Mouse (Mus musculus) forebrain, embryonic 11.5 days (tissue): Measurements from ENCODE around the gene Emc9. TPM values are rescaled to one million over a fixed set of nuclear protein-coding genes. Genes with fewer than 3 reads are reported as not detected.

ENCODE experiments used
- ATAC-seq: fragments of 200-750 bp; cut with Nextera tagmentation; replicated peaks from 2 replicates; pipeline ENCODE4 v1.8.0; 2017; ENCODE audit warnings: moderate TSS enrichment; ENCODE audit not compliant: low FRiP score
- DNase-seq: peaks from one replicate; pipeline ENCODE4 v3.0.0-alpha.2; 2017; ENCODE audit warnings: low spot score
- H3K27ac ChIP-seq: fragments of 300-500 bp; sonication (generic); 2 replicates; pipeline ENCODE4 v1.5.1; 2014; ENCODE audit warnings: low read depth, low read length
- H3K27me3 ChIP-seq: fragments of 300-500 bp; sonication (generic); 2 replicates; pipeline ENCODE4 v1.6.1; 2014; ENCODE audit warnings: mild to moderate bottlenecking, low read length, mixed read lengths; ENCODE audit not compliant: control insufficient read depth, insufficient read depth
- H3K36me3 ChIP-seq: fragments of 300-500 bp; sonication (generic); 2 replicates; pipeline ENCODE4 v1.6.1; 2014; ENCODE audit warnings: mild to moderate bottlenecking, low read length, moderate library complexity, mixed read lengths; ENCODE audit not compliant: control insufficient read depth, insufficient read depth
- H3K4me1 ChIP-seq: fragments of 300-500 bp; sonication (generic); replicated peaks from 2 replicates; pipeline ENCODE4 v1.6.1; 2014; ENCODE audit warnings: low read length, mixed read lengths; ENCODE audit not compliant: control insufficient read depth, insufficient read depth
- H3K4me2 ChIP-seq: fragments of 300-500 bp; sonication (generic); 2 replicates; pipeline ENCODE4 v1.6.1; 2014; ENCODE audit warnings: low read depth, mild to moderate bottlenecking, low read length, moderate library complexity, mixed read lengths; ENCODE audit not compliant: severe bottlenecking
- H3K4me3 ChIP-seq: fragments of 300-500 bp; sonication (generic); 2 replicates; pipeline ENCODE4 v1.5.1; 2014; ENCODE audit warnings: low read depth, low read length
- H3K9ac ChIP-seq: fragments of 300-500 bp; sonication (generic); 2 replicates; pipeline ENCODE4 v1.6.1; 2014; ENCODE audit warnings: low read length
- H3K9me3 ChIP-seq: fragments of 300-500 bp; sonication (generic); 2 replicates; pipeline ENCODE4 v1.6.1; 2016; ENCODE audit warnings: low read length, mixed read lengths; ENCODE audit not compliant: control insufficient read depth
- WGBS: fragments of 180-500 bp; shearing (Covaris S2); extraction: QIAGEN DNeasy Blood & Tissue Kit; methylation state at CpG from one replicate; pipeline ENCODE4 v1.1.7; 2014; 5-methylcytosine and 5-hydroxymethylcytosine counted together
- polyA plus RNA-seq: library from polyadenylated mRNA; unstranded; fragments of >200 nt; fragmentation: Nextera tagmentation; extraction: Ambion mirVana; gene quantifications from 2 replicates; pipeline ENCODE4 v1.2.1, GENCODE M21; 2014

Gene Emc9
- polyA plus RNA-seq, 1 experiment from 2014 or later, result 3.4 TPM

- no peaks in the 10 kb centered on the region for H3K27me3 ChIP-seq
- H3K9ac ChIP-seq, result no peak overlapping the region
- no peak overlapping the region for H3K27ac ChIP-seq
- 90% methylated on average over 8 of the region's 8 CpGs for WGBS
- no peaks in the 10 kb centered on the region for H3K9me3 ChIP-seq
- no peak overlapping the region for H3K4me3 ChIP-seq
- no peak for DNase-seq
- no peak for ATAC-seq
- H3K36me3 ChIP-seq, result no peaks in the 10 kb centered on the region; the same call in 1 of the 2 replicates
- no peaks in the 10 kb centered on the region for H3K4me1 ChIP-seq
- no peak overlapping the region for H3K4me2 ChIP-seq
Observed at GRCm38 (mm10) chr14:55551794-55552193, 33.3 kb downstream of the Emc9 start.

- H3K27me3 ChIP-seq, result no peaks in the 10 kb centered on the region
- no peak for DNase-seq
- ATAC-seq, result no peak
- no peaks in the 10 kb centered on the region for H3K9me3 ChIP-seq
- no peaks in the 10 kb centered on the region for H3K4me1 ChIP-seq
- H3K36me3 ChIP-seq, result no peaks in the 10 kb centered on the region; the same call in 1 of the 2 replicates
- no peak overlapping the region for H3K9ac ChIP-seq
- WGBS, result 69% methylated on average over 5 of the region's 5 CpGs
- H3K4me3 ChIP-seq, result no peak overlapping the region
- no peak overlapping the region for H3K27ac ChIP-seq
- H3K4me2 ChIP-seq, result no peak overlapping the region
Observed at GRCm38 (mm10) chr14:55551347-55551746, 33.8 kb downstream of the Emc9 start.

GRCm38 (mm10) chr14:55550191-55550590, 34.9 kb downstream of the Emc9 start:
- Histone ChIP-seq H3K9me3 (no peaks in the 10 kb centered on the region), H3K4me2 (no peak overlapping the region), H3K36me3 (no peaks in the 10 kb centered on the region; the same call in 1 of the 2 replicates), H3K4me1 (no peaks in the 10 kb centered on the region), H3K27me3 (no peaks in the 10 kb centered on the region), H3K9ac (no peak overlapping the region), H3K4me3 (no peak overlapping the region), H3K27ac (no peak overlapping the region)
- ATAC-seq, result no peak
- WGBS, result 89% methylated on average over 6 of the region's 6 CpGs
- no peak for DNase-seq

- ATAC-seq, result no peak
- Histone ChIP-seq H3K27me3 (no peaks in the 10 kb centered on the region), H3K4me2 (no peak overlapping the region), H3K4me1 (peaks cover 8% of the 10 kb centered on the region; the same call in 1 of the 2 replicates), H3K9me3 (no peaks in the 10 kb centered on the region), H3K9ac (no peak overlapping the region), H3K27ac (no peak overlapping the region), H3K4me3 (no peak overlapping the region), H3K36me3 (no peaks in the 10 kb centered on the region; the same call in 1 of the 2 replicates)
- no peak for DNase-seq
- 87% methylated on average over 9 of the region's 9 CpGs for WGBS
Observed at GRCm38 (mm10) chr14:55544334-55544733, 40.8 kb downstream of the Emc9 start.

GRCm38 (mm10) chr14:55542268-55542667, 42.8 kb downstream of the Emc9 start:
- Histone ChIP-seq H3K4me3 (no peak overlapping the region), H3K9me3 (no peaks in the 10 kb centered on the region), H3K9ac (no peak overlapping the region), H3K27ac (no peak overlapping the region), H3K4me2 (no peak overlapping the region), H3K27me3 (no peaks in the 10 kb centered on the region), H3K36me3 (no peaks in the 10 kb centered on the region), H3K4me1 (peaks cover 8% of the 10 kb centered on the region; the same call in 1 of the 2 replicates)
- ATAC-seq, result no peak
- 96% methylated on average over 12 of the region's 12 CpGs for WGBS
- no peak for DNase-seq

- WGBS, result 9% methylated on average over 10 of the region's 10 CpGs
- ATAC-seq, result peak; percentile 32; the same call in 1 of the 2 replicates
- peaks cover 8% of the 10 kb centered on the region; the same call in 1 of the 2 replicates for H3K4me1 ChIP-seq
- H3K36me3 ChIP-seq, result no peaks in the 10 kb centered on the region
- DNase-seq, result peak; percentile 79
- no peaks in the 10 kb centered on the region for H3K9me3 ChIP-seq
- no peaks in the 10 kb centered on the region for H3K27me3 ChIP-seq
- peak overlapping the region; percentile 83 for H3K4me2 ChIP-seq
- peak overlapping the region; percentile 77 for H3K9ac ChIP-seq
- H3K4me3 ChIP-seq, result peak overlapping the region; percentile 54
- peak overlapping the region; percentile 72 for H3K27ac ChIP-seq
Observed at GRCm38 (mm10) chr14:55540787-55541321, 44.2 kb downstream of the Emc9 start.

- under 1% methylated on average over 32 of the region's 32 CpGs for WGBS
- peak; percentile 87 for DNase-seq
Observed at GRCm38 (mm10) chr14:55540067-55540786, 44.9 kb downstream of the Emc9 start, which contains the start of gene Pck2. Gene Pck2 (plus strand): TSS chr14:55540266.

GRCm38 (mm10) chr14:55536116-55536745, 48.9 kb downstream of the Emc9 start:
- H3K36me3 ChIP-seq, result no peaks in the 10 kb centered on the region
- H3K9ac ChIP-seq, result no peak overlapping the region
- WGBS, result 58% methylated on average over 6 of the region's 6 CpGs
- H3K4me2 ChIP-seq, result no peak overlapping the region
- H3K9me3 ChIP-seq, result no peaks in the 10 kb centered on the region
- no peak overlapping the region for H3K27ac ChIP-seq
- DNase-seq, result peak; percentile 68
- no peaks in the 10 kb centered on the region for H3K27me3 ChIP-seq
- no peak overlapping the region for H3K4me3 ChIP-seq
- ATAC-seq, result no peak
- H3K4me1 ChIP-seq, result peaks cover 6% of the 10 kb centered on the region; the same call in 1 of the 2 replicates

More at GRCm38 (mm10) chr14:55540067-55540786, 44.9 kb downstream of the Emc9 start, which contains the start of gene Pck2:
- H3K4me3 ChIP-seq, result peak within 1 kb of the TSS; percentile 54
- peak within 1 kb of the TSS; percentile 77 for H3K9ac ChIP-seq
- H3K27me3 ChIP-seq, result no peaks in the 10 kb centered on the region
- peak within 1 kb of the TSS; percentile 72 for H3K27ac ChIP-seq
- H3K9me3 ChIP-seq, result no peaks in the 10 kb centered on the region
- peak; percentile 86 for ATAC-seq
- no peaks in the 10 kb centered on the region for H3K36me3 ChIP-seq
- peaks cover 8% of the 10 kb centered on the region; the same call in 1 of the 2 replicates for H3K4me1 ChIP-seq
- H3K4me2 ChIP-seq, result peak within 1 kb of the TSS; percentile 83
